Mouse (Mus musculus) heart, adult 9 months (tissue): ENCODE measurements at regions not wholly inside any gene's neighbourhood (a gene's known extent, or its start where the extent isn't known, plus 50 kb on each side); places are given as distances from the start of the nearest gene placed in this dataset.
"Not testable (repeated sequence)": the region's sequence is repeated elsewhere in the genome, so short reads cannot be mapped to it uniquely, and the experiment has no call there.

Source experiments
- DNase-seq, 2 experiments: peaks; one replicate each; pipeline ENCODE4 v3.0.0; 2022; ENCODE audit warnings: low spot score in 2 of 2

GRCm38 (mm10) chr14:47920638-47921347, 199.8 kb upstream of the Peli2 start:
- no peak for DNase-seq

- DNase-seq: peak; percentile 11 to 29
Observed at GRCm38 (mm10) chr14:47921811-47922277, 198.8 kb upstream of the Peli2 start.

DNA sequence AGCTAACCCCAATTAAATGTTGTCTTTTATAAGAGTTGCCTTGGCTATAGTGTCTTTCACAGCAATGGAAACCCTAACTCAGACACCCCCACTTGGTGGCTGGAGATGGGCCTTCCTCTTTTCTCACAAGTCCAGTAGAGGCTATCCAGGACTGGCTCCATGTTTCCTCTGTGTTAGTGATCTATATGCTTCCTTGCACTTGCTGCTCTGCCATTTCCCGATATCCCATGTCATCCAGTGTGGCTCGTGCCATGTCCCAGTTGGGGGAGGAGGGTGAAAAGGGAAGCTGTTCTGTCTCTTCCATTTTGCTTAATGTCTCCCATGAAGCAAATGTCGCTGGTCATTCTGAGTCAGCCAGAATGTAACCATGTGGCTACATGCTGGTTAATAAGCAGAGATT, 194.2 kb upstream of the Peli2 start:
- DNase-seq: no peak

- DNase-seq: no peak
Observed at GRCm38 (mm10) chr14:47935401-47935800, 185.2 kb upstream of the Peli2 start.

- DNase-seq: no peak
Observed at GRCm38 (mm10) chr14:47937081-47937651, 183.5 kb upstream of the Peli2 start.

DNA sequence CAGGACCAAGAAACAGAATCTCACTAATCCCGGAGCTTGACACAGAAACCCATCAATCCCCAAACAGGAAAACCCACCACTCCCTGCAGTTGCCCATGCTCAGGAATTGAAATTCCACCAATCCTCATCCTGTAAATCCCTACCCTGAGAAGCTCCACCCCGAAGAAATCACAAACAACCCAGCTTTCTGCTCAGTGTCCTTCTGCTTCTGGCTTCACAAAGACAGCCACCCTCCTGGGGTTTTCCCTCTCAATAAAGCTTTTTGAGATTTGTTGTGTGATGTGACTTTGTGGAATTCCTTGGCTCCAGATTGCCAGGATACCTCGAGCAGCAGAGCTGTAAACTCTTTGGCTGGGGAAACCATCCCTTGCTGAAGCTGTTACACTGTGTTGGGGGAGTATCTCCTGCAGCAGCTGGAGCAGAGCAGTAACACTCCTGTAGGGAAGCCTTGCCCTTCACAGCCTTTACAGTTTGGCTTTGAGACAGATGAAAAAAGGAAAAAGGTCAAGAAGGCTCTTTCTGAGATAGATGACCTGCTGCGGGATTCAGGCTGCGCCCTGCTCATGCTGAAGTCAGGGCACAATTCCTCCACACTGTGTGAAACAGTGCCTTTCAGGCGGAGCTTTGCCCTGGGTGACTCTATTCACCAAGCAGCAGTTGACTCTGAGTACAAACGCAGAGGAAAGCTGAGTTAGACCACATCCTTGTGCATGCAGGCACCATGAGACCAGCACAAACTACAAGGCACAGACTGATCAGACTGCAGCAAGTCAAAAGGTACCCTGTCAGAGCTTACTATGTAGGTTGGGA, 180.6 kb upstream of the Peli2 start:
- no peak for DNase-seq

- DNase-seq: no peak
Observed at GRCm38 (mm10) chr14:47942671-47943070, 178.0 kb upstream of the Peli2 start.

DNA sequence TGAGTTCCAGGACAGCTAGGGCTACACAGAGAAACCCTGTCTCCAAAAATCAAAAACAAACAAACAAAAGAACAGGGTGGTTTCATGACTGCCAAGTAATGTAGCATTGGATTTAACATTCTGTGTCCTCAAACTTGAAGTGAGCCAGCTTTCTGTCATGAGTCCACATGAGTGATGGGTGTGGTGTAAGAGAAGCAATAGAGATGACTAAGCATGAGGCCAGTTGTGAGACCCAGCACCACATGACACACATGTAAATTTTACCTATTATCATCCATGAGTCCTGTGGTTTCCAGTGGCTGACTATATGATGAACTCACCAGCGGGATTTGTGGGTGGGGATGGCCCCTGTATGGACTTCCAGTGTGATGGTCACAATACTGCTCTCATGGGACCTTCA, 176.0 kb upstream of the Peli2 start:
- no peak for DNase-seq

- DNase-seq: no peak
Observed at GRCm38 (mm10) chr14:47951041-47951440, 169.6 kb upstream of the Peli2 start.

DNA sequence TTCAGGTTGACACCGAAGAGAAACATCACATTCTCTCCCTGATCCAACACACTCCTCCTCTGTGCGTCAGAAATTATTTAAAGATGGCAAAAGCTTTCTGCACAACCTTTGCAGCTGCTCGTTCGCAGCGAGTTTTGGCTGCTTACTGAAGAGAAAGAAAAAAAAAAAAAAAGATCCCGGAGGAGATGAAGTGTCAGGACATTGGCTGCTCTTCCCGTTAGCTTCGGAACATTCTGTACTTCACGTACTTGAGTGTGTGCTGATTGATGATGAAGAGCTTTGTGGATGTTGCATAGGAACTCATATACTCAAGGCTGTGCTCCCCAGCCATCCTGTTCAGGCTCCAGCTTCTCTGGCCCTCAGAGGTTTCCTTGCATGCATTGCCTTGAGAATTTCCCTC, 162.5 kb upstream of the Peli2 start:
- peak; percentile 15 to 67 for DNase-seq

- peak in 1 of 2 experiments; percentile 16 for DNase-seq
Observed at GRCm38 (mm10) chr14:47959366-47960280, 161.0 kb upstream of the Peli2 start.

- not testable (repeated sequence) for DNase-seq
Observed at GRCm38 (mm10) chr14:47964806-47965205, 155.8 kb upstream of the Peli2 start.

- DNase-seq: no peak
Observed at GRCm38 (mm10) chr14:47969871-47970270, 150.8 kb upstream of the Peli2 start.

- not testable (repeated sequence) for DNase-seq
Observed at GRCm38 (mm10) chr14:47973161-47973560, 147.5 kb upstream of the Peli2 start.

- DNase-seq: no peak
Observed at GRCm38 (mm10) chr14:47982993-47983740, 137.5 kb upstream of the Peli2 start.

GRCm38 (mm10) chr14:47986483-47986882, 134.1 kb upstream of the Peli2 start:
- DNase-seq: peak; percentile 23 to 40

- peak; percentile 10 to 17 for DNase-seq
Observed at GRCm38 (mm10) chr14:47986941-47987340, 133.7 kb upstream of the Peli2 start.

- DNase-seq: peak; percentile 18 to 37
Observed at GRCm38 (mm10) chr14:47987392-47988075, 133.1 kb upstream of the Peli2 start.

GRCm38 (mm10) chr14:47988131-47988530, 132.5 kb upstream of the Peli2 start:
- DNase-seq: no peak

- no peak for DNase-seq
Observed at GRCm38 (mm10) chr14:47989315-47989714, 131.3 kb upstream of the Peli2 start.
